Mouse (Mus musculus) bone marrow macrophage, adult 2 months (primary cell): ENCODE results near the gene Tmed10. TPM values are rescaled to one million over a fixed set of nuclear protein-coding genes. Genes with fewer than 3 reads are reported as not detected.

ENCODE experiments used
- H3K27ac ChIP-seq: 2 replicates; pipeline ENCODE4 v1.5.1; 2012; ENCODE audit warnings: low read depth, low read length; ENCODE audit not compliant: insufficient read depth
- H3K4me1 ChIP-seq: 2 replicates; pipeline ENCODE4 v1.6.1; 2012; ENCODE audit warnings: low read length; ENCODE audit not compliant: control insufficient read depth, insufficient read depth
- H3K4me3 ChIP-seq: 2 replicates; pipeline ENCODE4 v1.5.1; 2012; ENCODE audit warnings: mild to moderate bottlenecking, low read length, moderate library complexity; ENCODE audit not compliant: insufficient read depth
- CTCF ChIP-seq: IDR thresholded peaks from 2 replicates; pipeline ENCODE4 v1.5.1; 2012; ENCODE audit warnings: low read depth, mild to moderate bottlenecking, low read length, moderate library complexity
- POLR2A ChIP-seq: IDR thresholded peaks from 2 replicates; pipeline ENCODE4 v1.6.1; 2012; ENCODE audit warnings: mild to moderate bottlenecking, low read depth, low read length, borderline replicate concordance
- polyA plus RNA-seq: library from polyadenylated mRNA; stranded (reverse); fragments of >200 nt; gene quantifications from 2 replicates; pipeline ENCODE4 v1.2.4, GENCODE M21; 2012; ENCODE audit not compliant: missing spikeins, insufficient read depth, insufficient read length

The Tmed10 gene
- 291 and 303 TPM in 2 replicates for polyA plus RNA-seq

GRCm38 (mm10) chr12:85374561-85375272, at the start of gene Tmed10:
Tmed10 (minus strand) TSS chr12:85374847.
- Histone ChIP-seq H3K4me3 (peak within 1 kb of the TSS; percentile 68), H3K27ac (peak within 1 kb of the TSS; percentile 83), H3K4me1 (peaks cover 50% of the 10 kb centered on the region)
- no peak for TF ChIP-seq POLR2A

GRCm38 (mm10) chr12:85423236-85423635, 48.6 kb upstream of the Tmed10 start:
- H3K4me1 ChIP-seq = peaks cover 60% of the 10 kb centered on the region
- H3K4me3 ChIP-seq = no peak overlapping the region
- H3K27ac ChIP-seq = peak overlapping the region; percentile 42
- TF ChIP-seq CTCF = no peak
- no peak for TF ChIP-seq POLR2A

- no peak overlapping the region for H3K4me3 ChIP-seq
- peak overlapping the region; percentile 13; the same call in 1 of the 2 replicates for H3K27ac ChIP-seq
- TF ChIP-seq CTCF (no peak), POLR2A (no peak)
- H3K4me1 ChIP-seq = peaks cover 61% of the 10 kb centered on the region
These were observed 47.9 kb upstream of the Tmed10 start for GRCm38 (mm10) chr12:85422536-85422935.

GRCm38 (mm10) chr12:85420945-85421344, 46.3 kb upstream of the Tmed10 start:
- H3K27ac ChIP-seq = peak overlapping the region; percentile 54
- H3K4me3 ChIP-seq = no peak overlapping the region
- no peak for TF ChIP-seq POLR2A
- TF ChIP-seq CTCF = no peak
- H3K4me1 ChIP-seq = peaks cover 56% of the 10 kb centered on the region

- peaks cover 32% of the 10 kb centered on the region for H3K4me1 ChIP-seq
- no peak overlapping the region for H3K27ac ChIP-seq
- H3K4me3 ChIP-seq = no peak overlapping the region
- TF ChIP-seq CTCF (no peak), POLR2A (no peak)
These were observed 43.2 kb upstream of the Tmed10 start for GRCm38 (mm10) chr12:85417845-85418244.

GRCm38 (mm10) chr12:85416298-85416697, 41.7 kb upstream of the Tmed10 start:
- H3K27ac ChIP-seq = no peak overlapping the region
- peaks cover 22% of the 10 kb centered on the region for H3K4me1 ChIP-seq
- no peak for TF ChIP-seq POLR2A
- no peak for TF ChIP-seq CTCF
- H3K4me3 ChIP-seq = no peak overlapping the region

- no peak overlapping the region for H3K4me3 ChIP-seq
- no peak overlapping the region for H3K27ac ChIP-seq
- peaks cover 19% of the 10 kb centered on the region for H3K4me1 ChIP-seq
- TF ChIP-seq CTCF = no peak
- TF ChIP-seq POLR2A = no peak
These were observed 41.2 kb upstream of the Tmed10 start for GRCm38 (mm10) chr12:85415876-85416275.

GRCm38 (mm10) chr12:85411136-85411535, 36.5 kb upstream of the Tmed10 start:
- Histone ChIP-seq H3K27ac (no peak overlapping the region), H3K4me3 (no peak overlapping the region), H3K4me1 (no peaks in the 10 kb centered on the region)
- no peak for TF ChIP-seq CTCF
- no peak for TF ChIP-seq POLR2A

- Histone ChIP-seq H3K4me3 (no peak overlapping the region), H3K4me1 (peaks cover 34% of the 10 kb centered on the region), H3K27ac (no peak overlapping the region)
- TF ChIP-seq POLR2A = no peak
- TF ChIP-seq CTCF = no peak
These were observed 23.3 kb upstream of the Tmed10 start for GRCm38 (mm10) chr12:85397960-85398272.

GRCm38 (mm10) chr12:85397063-85397959, 22.7 kb upstream of the Tmed10 start:
- Histone ChIP-seq H3K27ac (no peak overlapping the region), H3K4me1 (peaks cover 40% of the 10 kb centered on the region), H3K4me3 (no peak overlapping the region)
- TF ChIP-seq CTCF (no peak), POLR2A (no peak)
